Mouse (Mus musculus) megakaryocyte progenitor cell, adult 5-6 weeks (primary cell): ENCODE data around the gene Mgst2. TPM values are rescaled to one million over a fixed set of nuclear protein-coding genes. Genes with fewer than 3 reads are reported as not detected.
A peak's percentile ranks its signal among the peaks of the same experiment; 100 is the strongest.

Experiments used
- ATAC-seq: replicated peaks from 2 replicates; pipeline ENCODE4 v1.8.0; 2016; ENCODE audit warnings: mild to moderate bottlenecking, moderate TSS enrichment, inconsistent platforms; ENCODE audit not compliant: poor library complexity
- total RNA-seq, 2 experiments: library from RNA; stranded (forward) in 1 of 2; stranded (reverse) in 1 of 2; fragments of 157-497, 149-512 nt in 1 of 2; fragments of 200-1000 nt in 1 of 2; gene quantifications; 2 replicates each; pipeline versions ENCODE4 v1.2.3 to v1.2.4; 2015 to 2017

Mgst2 gene
- total RNA-seq (2015) = 132 and 146 TPM in 2 replicates
- total RNA-seq (2017) = 44.7 and 52.2 TPM in 2 replicates

GRCm38 (mm10) chr3:51660060-51660459 is at the start of gene Mgst2:
Mgst2 (plus strand) TSS chr3:51660360.
- ATAC-seq = no peak

DNA sequence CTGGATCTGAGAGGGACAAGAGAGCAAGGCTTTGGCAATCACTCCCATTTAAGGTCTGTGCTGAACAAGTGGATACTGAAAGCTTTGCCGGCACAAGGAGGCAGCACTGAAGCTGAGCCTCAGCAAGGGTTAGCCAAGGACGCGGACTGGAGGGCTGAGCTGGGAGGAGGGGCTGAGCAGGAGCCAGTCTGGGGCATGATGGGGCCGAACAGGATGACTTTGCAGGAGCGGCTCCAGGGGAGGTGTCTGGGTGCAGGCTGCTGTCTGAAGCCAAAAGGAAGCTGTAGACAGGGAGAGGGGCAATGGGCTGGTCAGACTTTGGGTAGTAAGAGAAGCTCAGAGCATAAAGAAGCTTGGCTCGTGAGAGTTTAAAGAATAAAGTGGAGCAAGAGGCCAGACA is 48.2 kb upstream of the Mgst2 start:
- ATAC-seq = peak; percentile 99

GRCm38 (mm10) chr3:51612398-51613356 is 47.5 kb upstream of the Mgst2 start:
- peak; percentile 59 for ATAC-seq

- no peak for ATAC-seq
Observed at GRCm38 (mm10) chr3:51614278-51614677, 45.9 kb upstream of the Mgst2 start.

DNA sequence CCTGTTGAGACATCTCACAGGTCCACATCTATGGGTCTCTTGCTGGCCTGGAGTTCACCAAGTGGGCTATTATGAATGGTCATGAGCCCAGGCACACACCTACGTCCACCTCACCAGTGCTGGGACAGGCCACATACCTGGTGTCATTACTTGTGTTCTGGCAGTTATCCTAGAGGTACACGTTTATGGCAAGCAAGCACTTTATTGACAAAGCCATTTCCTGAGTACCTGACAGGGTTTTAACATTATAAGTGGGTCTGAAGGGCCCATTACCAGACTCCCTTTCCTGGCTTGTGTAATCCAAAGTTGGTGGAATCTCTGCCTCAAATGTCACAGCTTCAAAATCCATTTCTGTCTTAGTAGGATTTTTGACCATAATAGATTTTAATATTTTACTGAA is 36.2 kb upstream of the Mgst2 start:
- no peak for ATAC-seq

DNA sequence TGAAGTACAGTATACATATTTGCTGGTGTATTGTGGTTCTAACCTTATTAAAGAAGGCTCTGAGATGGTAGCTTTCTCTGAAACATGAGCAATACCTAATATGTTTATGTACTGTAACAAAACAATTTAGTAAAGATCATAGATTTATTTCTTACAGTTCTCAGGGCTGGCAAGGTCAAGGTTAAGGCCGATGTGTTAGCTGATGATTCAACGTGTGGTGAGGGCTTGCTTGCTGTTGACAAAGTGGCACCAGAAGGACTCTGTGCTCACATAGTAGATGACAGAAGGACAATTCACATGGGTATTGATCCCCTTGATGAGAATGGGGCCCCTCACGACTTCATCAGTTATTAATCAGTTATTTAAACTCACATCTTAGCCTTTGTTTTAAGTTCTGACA is 32.4 kb upstream of the Mgst2 start:
- ATAC-seq = no peak

- peak; percentile 54 for ATAC-seq
Observed at GRCm38 (mm10) chr3:51628977-51629376, 31.2 kb upstream of the Mgst2 start.

- ATAC-seq = no peak
Observed at GRCm38 (mm10) chr3:51630746-51631145, 29.4 kb upstream of the Mgst2 start.

DNA sequence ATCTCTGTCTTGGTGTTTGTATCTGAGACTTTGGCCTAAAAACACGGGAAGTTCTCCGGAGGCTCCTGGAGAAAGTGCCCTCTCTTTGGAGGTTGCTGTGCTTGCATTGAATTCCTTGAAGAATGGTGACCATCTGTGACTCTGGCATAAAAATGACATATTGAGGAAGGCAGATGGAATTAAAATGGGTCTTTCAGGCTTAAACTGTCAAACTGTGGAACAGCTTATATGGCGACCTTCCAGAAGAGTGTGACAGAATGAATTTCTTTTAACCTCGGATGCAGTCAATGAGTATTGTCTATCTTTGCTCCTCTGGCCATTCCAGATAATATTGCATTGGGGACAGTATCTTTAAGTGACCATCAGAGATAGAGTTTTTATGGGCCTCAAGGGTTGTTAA is 28.2 kb upstream of the Mgst2 start:
- ATAC-seq = no peak

DNA sequence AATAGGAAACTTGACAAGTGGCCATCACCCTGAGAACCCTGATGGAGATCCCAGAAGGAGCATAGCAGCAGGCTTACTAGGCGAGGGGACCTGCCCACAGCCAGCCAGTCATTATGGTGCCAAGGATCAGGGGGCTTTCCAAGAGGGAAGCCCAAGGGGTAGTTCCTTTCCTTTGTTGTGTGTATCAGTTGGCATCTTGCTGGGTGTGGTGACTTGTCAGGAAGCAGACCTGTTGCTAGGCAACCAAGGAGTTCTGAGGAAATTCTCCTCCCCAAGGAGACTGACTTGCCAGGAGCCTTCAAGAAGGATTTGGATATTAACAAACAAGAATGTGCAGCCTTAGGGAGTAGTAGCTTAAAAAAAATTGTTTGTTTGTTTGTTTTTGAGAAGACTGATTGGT is 25.7 kb upstream of the Mgst2 start:
- no peak for ATAC-seq

- ATAC-seq = no peak
Observed at GRCm38 (mm10) chr3:51635960-51636359, 24.2 kb upstream of the Mgst2 start.

GRCm38 (mm10) chr3:51636700-51637099 is 23.5 kb upstream of the Mgst2 start:
- peak; percentile 79 for ATAC-seq

- no peak for ATAC-seq
Observed at GRCm38 (mm10) chr3:51637326-51637725, 22.8 kb upstream of the Mgst2 start.

DNA sequence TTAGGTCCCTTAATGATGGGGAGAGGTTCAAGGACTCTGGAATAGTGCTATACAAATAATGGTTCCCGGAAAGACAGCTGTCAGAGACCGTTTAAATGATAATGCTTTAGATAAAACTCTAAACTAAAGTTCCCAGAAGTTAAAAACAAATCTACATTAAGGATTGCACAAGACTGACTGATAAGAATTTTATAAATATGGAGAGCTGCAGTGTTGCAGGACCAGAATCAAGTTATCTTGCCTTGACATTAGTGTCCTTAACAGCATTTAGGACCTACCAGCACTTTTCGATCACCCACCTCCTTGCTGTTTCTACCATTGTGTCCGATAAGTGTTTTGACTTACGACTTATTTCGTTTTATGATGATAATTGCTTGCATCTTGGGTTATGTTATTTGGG is 21.9 kb upstream of the Mgst2 start:
- peak; percentile 75 for ATAC-seq

GRCm38 (mm10) chr3:51645484-51645883 is 14.7 kb upstream of the Mgst2 start:
- no peak for ATAC-seq

- ATAC-seq = no peak
Observed at GRCm38 (mm10) chr3:51646301-51646700, 13.9 kb upstream of the Mgst2 start.

DNA sequence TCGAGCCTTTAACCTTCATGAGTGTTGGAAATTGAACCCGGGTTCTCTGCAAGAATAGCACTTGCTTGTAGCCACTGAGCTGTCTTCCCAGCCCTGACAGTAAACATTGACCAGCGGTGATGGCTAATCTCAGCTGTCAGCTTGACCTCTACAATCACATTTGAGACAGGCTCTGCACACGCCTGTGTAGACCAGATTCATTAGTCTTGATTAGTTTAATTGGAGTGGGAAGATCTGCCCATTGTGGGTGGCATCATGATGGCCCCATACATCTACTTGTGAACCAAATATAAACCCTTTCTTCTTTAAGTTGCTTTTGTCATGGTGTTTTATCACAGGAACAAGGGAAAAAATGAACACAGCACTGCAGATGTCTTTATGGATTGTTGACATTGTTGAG is 12.8 kb upstream of the Mgst2 start:
- ATAC-seq = no peak

DNA sequence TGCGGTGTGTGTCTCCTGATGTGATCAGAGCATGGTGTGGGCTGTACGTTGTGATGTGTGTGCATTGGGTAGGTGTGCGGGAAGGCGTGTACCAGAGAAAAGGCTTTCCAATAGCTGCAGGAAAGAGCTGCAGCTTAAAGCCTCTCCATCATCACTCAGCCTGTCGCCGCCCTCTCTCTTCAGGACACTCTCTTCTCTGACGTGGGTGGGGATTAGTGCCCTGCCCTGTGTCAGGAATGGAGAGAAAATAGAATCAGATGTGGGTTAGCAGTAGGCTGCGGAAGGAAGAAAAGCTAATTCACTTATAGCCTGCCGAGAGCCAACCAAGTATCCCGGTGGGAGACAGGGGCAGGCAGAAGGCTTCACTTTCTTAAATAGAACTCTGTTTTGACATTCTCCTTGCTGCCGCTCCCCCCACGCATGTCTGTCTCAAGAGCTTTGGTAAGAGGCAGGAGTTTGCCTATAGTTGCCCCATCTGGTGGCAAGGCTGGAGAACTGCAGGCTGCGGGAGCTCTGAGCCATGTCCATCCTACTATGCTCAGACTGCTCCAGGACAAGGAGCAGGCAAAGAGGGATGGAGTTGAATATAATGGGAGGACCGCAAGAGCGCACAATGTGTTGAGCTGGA is 12.0 kb upstream of the Mgst2 start:
- peak; percentile 75 for ATAC-seq

- ATAC-seq = no peak
Observed at GRCm38 (mm10) chr3:51649426-51649825, 10.7 kb upstream of the Mgst2 start.

- no peak for ATAC-seq
Observed at GRCm38 (mm10) chr3:51649986-51650385, 10.2 kb upstream of the Mgst2 start.

GRCm38 (mm10) chr3:51651149-51651548 is 9.0 kb upstream of the Mgst2 start:
- ATAC-seq = no peak

- ATAC-seq = peak; percentile 55
Observed at GRCm38 (mm10) chr3:51652292-51652691, 7.9 kb upstream of the Mgst2 start.
